Mouse (Mus musculus): Measurements from ENCODE around the gene Oxa1l.

Oxa1l gene

DNA sequence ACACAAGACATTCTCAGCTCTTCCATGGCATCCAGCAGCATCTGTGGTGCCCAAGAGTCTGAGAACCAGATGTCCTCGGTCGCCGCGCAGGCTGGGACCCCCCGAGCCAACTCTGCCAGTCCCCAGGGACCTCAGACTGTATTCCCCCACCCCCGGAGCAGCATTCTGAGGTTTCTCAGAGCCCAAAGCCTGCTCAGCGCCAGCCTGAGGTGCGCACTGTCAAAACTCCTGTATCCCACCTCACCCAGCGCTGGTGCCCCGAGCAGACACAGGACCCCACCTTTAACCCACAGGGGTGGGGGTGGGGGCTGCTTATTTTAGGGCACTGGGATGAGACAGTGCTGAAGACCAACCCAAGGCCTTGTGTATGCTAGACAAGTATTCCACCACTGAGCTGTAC, 10.8 kb downstream of the Oxa1l start:
- no peak for DNase-seq

DNA sequence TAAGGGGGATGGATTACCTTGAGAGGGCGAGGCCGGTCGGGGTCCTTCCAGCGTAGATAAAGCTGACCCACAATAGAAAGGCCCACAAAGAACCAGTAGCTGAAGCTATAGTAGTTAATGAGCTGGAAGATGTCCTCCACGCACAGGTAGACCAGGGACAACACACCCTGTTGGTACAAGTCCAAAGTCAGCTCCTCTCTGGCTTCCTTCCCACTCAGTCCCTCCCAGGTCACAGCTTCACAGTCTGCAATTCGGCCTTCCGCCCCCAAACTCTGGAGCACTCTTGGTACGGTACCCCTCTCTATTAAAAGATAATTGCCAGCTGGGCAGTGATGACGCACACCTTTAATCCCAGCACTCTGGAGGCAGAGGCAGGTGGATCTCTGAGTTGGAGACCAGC, 12.3 kb downstream of the Oxa1l start:
- no peak for DNase-seq

DNA sequence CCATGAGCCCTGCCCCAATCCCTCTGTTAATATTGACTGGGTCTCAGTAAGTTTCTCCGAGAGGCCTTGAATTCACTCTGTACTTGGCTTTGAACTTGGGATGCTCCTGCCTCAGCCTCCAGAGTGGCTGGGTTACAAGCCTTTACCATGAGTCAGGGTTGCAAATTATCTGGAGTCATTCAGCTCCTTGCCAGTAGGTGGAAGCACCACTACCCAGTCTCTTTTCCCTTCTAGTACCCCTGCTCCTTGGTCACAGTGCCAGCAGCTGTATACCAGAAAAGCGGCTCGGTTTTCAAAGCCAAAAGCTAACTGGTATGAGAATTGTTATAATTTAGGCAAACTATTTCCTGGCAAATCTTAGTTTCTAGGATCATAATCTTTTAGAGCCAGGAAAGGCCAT, 15.3 kb downstream of the Oxa1l start:
- DNase-seq, result peak in 1 of 2 experiments; percentile 32

DNA sequence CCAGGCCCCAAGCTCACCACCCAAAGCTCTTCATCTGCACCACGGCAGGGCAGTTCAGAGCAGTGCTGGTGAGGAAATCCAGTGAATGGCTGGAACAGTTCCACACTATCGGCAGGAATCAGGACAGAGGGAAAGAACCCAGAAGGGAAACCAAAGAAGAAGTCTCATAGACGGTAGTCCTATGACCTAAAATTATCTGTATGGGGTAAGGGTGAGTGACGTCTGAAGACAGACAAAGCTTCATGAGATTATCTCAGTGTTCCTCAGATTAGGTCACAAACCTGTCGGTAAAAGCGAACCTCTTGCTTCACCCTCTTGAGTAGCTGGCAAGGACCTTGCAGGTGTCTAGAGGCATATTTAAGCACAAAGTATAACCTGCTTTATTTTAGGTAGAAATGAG, 16.5 kb downstream of the Oxa1l start:
- no peak for DNase-seq

DNA sequence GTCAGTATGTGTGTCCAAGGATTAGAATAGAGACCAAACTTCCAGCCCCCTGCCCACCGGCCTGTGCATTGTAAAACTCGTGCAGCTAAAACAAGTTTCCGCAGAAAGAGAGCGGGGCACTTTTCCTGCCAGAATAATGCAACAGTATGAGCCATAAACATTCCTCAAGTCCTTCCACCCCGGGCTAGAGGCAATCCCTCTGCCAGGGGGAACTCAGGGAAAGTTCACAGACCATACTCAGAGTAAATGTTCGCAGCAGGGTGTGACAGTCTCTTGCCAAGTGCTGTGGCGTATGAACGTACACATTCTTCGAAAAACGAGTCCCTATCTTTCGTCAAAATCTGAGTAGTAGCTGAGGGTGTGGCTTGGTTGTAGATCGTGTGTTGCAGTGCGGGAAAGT, 18.9 kb downstream of the Oxa1l start:
- no peak for DNase-seq

DNA sequence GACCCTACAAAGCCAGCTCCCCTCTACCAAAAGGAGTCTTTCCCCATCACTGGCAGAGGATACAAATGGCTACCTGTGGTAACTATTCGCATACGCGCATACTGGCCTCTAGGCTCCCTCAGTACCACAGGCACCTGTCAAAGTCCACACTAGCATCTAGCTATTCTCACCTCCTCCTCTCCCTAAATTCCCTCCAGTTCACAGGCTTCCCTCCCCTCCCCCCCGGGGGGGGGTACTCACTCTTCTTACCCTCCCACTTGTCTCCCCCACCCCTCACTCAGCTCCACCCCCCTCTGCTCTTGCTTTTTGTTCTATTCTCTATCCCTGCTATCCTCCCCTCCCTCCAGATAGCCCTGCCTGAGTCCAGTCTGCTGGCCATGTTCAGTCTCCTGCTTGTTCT, 20.0 kb downstream of the Oxa1l start:
- no peak for DNase-seq

DNA sequence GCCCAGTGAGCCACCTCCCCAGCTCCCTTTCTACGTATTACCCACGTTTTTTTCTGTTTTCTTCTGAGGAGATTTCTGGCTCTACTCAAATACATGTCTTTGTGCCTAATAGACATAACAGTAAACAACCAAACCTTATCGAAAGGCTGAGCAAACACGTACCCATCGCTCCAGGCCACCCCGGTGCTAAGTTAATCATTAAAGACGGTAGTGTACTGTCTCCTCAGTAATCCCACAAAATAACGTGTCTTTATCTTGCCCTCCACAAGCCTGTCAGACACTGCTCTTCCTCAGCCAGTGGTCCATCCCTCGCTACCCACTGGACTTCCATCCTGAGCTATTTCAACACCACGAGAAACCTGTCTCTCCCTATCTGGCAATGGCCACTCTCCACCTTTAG, 21.2 kb downstream of the Oxa1l start:
- DNase-seq, result no peak

DNA sequence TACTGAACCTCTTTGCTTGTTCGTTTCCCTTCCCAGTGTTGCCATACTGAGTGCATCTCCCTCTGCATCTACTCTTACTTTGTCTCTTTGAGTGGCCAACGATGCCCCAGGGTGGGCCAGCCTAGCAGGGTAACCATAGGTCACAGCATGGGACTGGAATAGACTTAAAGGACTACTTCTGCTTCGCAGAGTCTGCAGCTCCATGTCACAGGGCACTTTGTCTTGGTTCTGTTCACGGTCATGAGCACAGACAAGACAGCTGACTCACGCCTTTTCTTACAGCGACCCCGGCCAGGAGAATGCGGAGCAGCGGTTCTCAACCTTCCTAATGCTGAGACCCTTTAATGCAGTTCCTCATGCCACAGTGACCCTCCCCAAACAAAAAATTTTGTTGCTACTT, 22.0 kb downstream of the Oxa1l start:
- DNase-seq, result no peak

DNA sequence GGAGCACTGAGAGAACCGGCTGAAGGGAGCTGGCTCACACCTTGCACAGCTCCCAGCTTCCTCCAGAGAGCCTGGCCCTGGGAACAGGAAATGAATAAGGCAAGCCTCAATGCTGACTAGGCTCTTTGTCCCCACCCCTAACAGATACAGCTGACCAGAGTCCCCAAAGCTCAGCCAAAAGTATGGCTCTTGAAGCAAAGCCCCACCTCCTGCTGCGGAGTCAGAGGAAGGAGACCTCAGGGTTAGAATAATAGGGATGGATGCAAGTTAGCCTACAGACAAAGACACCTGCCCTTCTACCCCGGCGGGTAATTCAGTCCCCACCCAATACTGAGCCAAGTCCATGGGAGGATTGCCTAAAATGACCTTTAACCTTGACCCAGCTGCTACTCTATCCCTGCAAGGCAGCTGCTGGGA, 22.7 kb downstream of the Oxa1l start:
- DNase-seq, result no peak

DNA sequence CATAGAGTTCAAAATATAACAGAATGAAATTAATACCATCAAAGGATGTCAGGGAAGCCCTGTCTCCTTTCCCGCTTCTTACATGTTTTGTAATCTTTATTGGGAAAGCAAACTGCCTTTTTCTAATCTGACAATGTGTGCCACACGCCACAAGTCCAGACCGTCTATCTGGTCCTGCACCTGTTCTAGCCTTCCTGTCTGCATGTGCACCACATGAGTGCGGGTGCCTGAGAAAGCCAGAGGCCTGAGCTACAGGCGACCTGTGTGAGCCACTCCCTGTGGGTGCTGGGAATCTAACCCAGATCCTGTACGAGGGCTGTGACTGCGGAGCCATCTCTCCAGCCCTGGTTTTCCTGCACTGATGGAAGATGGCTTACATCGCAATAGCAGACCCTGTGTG, 23.8 kb downstream of the Oxa1l start:
- DNase-seq, result no peak

DNA sequence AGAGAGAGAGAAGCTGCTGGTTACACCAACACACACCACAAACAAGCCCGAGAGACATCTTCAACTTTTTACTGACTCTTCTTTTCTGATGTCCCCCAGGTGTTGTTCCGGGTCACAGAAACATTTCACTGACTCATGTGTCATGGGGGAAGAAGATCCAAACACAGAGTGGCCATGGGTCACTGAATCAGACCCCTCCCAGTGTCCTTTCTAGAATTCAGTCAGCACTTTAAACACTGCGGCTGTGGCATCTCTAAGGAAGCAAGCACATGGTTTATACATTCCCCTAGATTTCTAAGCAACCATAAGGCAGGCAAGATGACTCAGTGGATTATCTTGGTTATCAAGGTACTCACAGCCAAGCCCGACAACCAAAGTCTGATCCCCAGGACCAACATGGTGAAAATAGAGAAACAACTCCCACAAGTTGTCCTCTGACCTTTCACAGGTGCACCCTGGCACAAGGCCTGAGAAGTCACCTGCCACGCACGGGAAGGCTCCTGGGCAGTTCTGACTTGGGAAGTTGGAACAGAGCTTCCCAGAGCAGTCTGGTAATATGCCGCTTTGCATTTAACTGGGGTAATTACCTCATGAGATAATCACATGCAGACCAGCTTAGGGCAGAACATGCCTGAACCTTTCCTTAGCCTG, 25.5 kb downstream of the Oxa1l start:
- DNase-seq, result no peak

DNA sequence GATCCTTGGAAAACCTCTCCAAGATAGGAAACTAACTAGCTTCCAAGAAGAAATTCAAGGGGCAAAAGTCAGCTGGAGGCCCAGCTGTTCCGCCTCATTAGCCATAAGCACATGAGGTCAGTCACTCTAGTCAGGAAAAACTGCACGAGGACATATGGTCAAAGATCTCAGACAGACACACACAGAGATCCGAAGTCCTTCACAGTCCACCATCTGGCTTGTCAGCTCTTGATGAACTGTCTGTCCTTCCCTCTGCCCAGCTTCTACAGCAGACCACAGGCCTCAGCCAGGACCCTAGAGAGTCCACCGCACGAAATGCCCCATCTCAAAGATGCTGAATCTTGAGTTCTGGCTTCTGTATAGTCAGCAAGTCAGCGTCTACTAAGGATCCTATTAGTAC, 26.9 kb downstream of the Oxa1l start:
- DNase-seq, result no peak

DNA sequence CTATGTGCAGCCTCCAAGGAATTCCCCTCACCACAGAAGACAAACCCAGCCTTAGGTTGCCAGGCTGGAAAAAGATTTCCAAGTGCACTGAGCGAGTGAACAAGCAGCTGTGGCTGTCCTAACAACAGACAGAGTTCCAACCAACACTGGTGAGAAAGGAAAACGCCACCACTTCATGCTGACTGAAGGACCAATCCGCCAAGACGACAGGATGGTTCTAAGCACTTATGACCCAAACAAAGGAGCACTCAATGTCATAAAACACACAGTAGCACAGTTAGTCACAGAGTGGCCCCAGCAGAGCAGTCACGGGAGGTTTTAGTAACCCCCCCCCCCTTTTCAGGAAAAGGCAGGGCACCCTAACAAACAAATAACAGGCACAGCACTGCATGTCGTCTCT, 30.2 kb downstream of the Oxa1l start:
- DNase-seq, result no peak

DNA sequence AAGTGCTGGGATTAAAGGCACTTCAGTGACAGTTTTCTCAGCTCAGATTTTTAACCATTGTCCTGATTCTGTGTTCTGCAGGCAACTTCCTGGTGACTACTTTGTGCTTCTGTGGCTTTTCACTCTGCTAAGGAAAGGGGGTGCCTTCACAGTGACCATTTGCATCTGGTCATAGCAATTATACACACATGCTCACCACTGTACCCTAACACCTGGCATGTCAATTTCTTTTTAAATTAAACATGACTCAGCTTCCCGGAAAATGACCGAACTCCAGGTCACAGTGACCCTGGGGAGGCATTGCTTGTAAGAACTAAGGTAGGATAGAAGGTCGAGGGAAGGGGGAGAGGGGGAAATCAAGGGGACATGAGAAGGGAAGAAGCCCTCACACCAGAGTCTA, 33.2 kb downstream of the Oxa1l start:
- no peak for DNase-seq

DNA sequence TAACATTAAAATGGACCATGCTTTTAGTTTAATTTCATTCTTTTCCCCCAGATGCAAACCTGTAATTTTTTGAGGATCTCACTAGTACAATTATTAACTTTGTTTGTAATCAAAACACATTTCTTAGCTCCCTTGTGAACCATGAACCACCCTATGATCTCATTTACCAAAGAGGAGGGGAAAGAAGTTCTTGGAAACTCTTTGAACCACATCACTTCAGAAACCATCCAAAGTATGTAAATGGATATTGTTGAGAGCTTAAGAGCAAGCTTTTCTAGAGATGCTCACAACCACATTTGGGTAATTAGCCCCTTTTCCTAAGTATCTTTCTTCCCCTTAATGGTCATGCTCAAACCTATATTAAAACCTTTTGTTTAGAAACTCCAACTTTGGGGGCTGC, 33.7 kb downstream of the Oxa1l start:
- DNase-seq, result no peak

DNA sequence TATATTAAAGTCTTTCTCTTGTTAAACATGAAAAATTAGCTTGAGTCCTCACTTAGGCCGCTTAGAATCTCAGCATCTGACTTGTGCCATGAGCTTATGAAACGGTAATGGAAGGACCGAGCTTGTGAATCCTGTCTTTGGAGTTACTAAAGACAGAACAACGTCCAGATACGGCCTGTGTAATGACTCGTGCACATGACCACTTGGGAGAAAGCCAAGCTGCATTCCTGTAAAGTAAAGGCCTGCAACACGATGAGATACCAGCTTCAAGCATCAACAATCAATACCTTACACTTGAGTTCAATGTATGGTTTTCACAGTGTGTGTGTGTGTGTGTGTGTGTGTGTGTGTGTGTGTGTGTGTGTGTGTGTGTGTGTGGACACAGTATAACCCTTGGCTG, 36.1 kb downstream of the Oxa1l start:
- DNase-seq, result no peak

DNA sequence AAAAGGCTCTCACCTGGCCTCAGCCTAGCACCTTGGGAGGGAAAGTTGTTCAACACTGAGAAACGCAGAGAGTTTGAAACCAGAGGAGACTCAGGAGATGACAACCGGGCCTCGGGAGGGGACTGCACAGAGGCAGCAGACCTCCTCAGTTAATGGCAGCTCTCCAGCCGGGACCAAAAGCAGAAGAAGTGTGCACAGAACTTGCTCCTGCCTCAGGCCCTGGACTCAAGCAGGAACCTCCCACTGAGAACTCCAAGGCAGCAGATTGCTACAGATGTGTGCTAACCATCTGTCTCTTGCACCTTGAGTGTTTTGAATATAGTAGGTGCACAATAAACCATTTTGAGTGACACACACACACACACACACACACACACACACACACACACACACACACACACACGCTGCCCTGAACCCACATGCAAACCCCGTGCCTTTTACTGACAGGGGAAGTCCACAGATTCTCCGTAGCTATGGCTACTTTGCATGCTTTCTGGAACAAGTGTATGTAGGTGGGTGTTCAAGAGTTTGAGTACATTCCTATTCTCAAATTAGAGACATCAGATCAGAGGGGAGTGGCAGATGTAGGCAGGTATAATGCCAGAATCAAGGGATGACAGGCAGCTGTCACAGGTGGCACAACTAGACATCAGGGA, 37.4 kb downstream of the Oxa1l start:
- no peak for DNase-seq

DNA sequence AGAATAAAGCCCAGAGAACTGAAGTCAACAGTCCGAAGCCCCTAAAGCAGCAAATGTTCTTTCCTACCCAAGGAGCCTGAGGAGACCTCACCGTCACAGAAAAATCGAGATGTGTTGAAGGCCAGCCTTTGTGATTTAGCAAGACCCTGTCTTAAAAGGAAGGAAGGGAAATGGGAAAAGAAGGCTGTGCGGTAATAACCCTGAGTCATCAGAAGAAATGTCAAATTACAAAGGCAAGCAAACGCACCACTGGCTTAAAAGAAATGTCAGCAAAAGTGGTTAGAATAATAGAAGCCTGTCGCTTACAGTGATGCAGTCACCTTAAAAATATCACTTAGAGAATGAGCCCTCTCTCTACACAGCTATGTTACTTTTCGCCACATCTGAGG, 37.9 kb downstream of the Oxa1l start:
- DNase-seq, result no peak

DNA sequence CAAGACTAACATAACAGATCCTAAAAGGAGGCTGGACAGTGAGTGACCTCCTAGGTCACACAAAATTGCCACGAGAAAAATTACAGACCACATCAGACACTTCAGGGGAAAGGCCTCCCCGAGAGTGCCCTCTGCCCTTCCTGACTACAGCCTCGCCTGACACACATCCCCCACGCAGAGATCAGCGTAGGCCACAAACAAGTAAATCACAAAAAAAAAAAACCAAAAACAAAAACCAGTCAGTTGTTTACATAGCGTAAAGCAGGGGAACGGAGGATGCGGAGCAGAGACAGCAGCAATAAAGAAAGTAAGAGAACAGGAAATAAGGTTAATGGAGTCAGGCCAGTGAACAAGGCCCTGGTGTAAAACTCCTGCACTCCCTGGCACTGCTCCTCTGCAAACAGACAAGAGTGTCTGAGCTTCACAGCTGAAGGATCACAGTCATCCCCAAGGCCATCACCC, 38.3 kb downstream of the Oxa1l start:
- no peak for DNase-seq

DNA sequence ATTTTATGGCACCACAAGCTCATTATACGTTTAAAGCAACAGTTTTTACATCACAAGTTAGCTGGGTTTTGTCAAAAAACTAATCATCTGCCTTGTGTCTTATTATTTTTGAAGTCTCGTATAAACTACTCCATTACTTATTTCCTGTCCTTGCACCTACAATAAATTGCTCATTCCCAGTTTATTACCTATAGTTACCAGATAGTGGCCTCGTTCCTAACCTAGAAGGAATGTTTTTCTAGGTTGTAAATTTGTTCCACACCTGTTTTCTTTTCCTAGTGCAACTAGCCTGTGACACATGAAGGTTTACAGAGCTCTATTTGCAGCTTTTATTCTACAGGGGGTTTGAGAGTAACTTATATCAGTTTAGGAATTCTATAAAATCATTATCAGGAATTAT, 41.1 kb downstream of the Oxa1l start:
- no peak for DNase-seq

DNA sequence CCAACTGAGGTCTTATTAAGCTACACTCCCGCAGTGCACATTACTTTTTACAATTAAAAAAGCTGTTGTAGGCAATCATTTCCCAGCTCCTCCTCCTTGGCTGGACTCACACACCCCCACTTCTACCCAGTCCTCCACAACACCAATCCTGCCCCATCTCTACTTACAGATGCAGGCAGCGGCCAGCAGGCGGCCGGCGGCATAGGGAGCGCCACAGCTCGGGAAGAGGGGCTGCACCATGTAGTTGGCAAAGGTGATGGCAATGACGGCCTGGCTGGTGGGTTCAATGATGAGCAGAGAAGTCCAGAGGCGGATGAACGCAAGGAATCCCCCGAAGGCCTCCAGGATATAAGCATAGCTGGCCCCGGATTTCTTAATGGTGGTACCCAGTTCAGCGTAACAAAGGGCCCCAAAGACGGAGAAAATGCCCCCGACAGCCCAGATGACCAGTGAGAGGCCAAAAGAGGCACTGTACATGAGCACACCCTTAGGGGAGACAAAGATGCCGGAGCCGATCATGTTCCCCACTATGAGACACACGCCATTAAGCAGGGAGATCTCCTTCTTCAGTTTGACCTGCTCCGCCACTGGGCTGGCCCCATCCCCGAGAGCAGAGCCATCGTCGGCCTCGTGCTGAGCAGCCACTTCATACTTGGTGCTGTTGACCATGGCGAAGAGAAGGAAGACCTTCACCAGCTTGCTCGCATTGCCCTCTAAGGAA, 47.9 kb downstream of the Oxa1l start:
- no peak for DNase-seq

DNA sequence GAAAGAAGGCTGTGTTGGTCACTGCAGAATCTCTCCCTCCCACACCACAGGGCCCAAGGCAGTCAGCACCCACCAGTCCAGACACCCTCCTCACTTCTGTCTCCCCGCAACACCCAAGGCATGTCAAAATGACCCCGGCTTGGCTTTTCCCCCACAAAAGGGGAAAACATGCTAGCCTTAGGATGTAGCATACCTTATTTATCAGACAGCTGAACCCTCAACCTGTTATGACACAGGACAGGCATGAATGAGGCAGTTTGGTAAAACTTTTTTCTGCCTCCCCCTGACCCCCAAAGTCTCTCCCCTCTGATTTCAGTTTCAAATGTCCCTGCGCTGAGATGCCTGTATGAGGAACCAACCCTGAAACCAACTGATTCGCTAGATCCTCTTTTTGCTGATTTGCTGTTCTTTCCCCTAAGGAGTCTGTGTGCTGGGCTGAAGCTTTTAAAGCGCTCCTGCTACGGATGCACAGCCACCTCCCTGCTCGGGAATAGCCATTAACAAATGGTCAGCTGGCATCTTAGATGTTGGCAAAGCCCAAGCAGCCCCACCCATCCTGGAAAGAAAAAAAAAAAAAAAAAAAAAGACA, 48.5 kb downstream of the Oxa1l start:
- DNase-seq, result no peak

DNA sequence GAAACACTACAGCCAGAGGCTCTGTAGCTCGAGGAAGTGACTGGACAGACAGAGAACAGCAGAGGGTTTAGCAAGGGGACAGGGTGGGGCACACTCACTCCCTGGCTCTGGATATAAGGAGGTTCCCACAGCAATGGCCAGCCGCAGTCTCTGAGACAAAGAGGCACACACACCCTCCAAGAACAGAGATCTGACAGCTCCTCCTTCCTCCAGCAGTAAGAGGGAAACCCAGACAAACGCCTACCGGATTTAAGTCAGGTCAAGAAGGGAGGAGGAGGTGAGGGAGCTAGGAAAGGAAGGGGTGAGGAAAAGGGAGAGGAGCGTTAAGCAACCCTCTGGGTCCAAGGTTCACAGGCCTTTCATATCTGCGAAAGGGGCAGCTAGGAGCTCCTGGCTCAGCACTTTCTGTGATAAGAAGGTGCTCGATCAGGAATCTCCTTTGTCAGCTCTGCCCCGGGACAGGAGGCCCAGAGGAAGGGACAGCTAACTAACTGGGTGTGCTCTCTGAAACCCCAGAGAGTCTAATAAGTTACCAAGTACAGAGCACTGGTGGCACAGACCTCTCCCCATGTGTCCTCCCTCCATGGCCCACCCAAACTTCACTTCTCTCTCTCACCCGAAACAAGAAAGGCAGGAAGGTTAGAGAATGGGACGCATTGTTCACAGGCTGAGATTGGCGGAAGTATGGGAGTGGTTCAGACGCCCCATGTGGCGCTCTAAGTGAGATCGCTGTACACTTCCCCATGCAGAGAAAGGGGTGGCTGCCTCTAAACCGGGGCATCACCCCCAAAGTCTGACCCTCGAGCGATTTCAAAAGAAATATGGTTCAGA, 49.6 kb downstream of the Oxa1l start:
- no peak for DNase-seq
